Mouse (Mus musculus) fibroblast of lung, adult 2 months (primary cell): ENCODE results near the gene Chid1.

Source experiments
- DNase-seq: peaks from one replicate; pipeline ENCODE4 v3.0.0-alpha.2; 2011; ENCODE audit warnings: low read depth

Chid1 gene

DNA sequence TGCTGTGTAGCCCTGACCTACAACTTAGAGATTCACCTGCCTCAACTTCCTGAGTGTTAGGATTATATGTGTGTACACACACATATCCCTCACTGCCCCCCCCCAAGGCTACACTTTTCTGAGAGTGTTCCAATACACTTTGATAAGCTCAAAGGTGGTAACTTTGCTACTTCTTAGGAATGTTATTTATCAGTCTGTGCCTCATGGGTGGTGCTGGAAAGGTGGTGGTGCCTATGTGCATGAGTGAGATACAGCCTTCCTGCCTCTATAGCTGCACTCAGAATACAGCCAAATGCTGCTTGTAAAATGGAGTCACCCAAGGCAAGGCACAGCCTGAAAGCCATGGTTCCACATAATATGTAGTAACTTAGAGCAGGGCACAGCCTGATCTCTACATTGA, 19.3 kb upstream of the Chid1 start:
- DNase-seq: no peak

DNA sequence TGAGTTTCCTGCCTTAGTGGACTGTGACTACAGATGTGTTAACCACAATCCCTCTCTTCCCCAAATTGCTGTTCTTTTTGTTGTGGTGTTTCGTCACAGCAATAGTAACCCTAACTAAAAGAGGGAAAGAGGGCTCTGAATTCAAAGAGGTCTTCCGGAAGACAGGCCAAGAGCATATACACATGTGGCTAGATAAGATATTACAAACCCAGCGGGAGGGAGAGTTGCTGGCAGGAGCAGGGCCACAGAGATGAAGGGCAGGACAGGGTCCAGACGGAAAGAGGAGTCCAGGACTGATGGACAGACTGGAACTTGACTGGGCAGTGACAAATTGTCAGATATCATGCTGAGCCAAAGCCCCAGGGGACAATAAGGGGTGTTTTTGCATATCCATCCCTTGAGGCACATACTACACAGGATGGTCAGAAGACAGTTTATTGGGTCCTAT, 18.7 kb upstream of the Chid1 start:
- no peak for DNase-seq

DNA sequence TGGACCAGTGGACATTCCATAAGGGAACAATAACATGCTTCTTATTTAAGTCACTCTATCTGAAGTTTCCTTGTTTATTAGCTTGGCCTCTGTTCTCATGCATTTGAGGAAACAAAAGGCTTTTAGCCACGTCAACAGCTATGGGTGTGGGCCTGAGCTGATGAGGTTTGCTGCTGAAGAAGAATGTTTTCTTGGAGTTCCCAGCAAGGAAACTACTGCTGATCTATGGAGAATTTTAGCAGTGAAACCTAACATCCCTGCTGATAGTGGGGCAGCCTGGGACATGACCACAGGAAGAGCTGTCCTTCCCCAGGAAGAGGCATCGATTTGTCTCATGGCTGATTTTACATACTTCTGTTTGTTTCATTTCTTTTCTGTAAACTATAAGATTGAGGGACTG, 10.8 kb upstream of the Chid1 start:
- DNase-seq: no peak

DNA sequence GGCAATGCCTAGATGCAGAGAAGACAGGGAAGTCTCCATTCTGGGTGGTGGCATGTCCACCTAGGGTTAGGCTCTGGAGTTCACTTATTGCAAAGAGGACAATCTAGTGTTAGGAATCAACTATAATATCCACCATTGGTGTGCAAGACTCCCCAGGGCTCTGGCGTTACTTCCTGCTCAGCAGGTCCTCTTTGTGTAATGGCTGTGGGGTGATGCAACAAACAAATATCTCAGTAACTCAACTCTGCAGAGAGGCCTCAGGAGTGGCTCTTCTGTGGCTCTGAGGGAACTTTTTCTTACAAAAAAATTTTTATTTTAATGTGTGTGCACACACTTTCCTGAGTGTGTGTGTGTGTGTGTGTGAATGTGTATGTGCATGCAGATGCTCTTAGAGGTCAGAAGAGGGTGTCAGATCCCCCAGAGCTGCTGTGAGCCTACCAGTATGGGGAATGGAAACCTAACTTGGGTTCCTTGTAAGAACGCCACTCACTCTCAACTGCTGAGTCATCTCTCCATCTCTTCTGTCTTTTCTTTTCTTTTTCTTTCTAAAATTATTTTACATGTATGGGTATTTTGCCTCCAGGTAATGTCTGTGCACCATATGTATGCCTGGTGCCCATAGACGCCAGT, 9.9 kb upstream of the Chid1 start:
- no peak for DNase-seq

DNA sequence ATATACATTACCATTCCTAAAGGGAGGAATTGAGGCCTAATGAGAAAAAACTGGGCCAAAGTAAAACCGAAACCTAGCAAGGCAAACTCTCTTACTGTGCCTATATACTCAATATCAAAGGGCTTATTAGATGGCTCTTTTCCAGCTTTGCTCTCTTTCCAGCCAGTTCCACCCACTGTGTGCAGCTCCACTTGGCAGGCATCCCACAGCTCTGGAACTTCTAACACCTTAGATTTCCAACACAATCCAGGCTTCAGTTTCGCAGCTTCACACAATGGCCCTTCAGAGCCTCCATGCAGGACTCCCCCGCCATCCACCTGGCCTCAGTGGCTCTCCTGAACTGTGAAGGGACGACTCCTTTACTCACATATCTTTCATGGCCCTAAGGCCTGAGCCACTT, 5.0 kb upstream of the Chid1 start:
- no peak for DNase-seq

DNA sequence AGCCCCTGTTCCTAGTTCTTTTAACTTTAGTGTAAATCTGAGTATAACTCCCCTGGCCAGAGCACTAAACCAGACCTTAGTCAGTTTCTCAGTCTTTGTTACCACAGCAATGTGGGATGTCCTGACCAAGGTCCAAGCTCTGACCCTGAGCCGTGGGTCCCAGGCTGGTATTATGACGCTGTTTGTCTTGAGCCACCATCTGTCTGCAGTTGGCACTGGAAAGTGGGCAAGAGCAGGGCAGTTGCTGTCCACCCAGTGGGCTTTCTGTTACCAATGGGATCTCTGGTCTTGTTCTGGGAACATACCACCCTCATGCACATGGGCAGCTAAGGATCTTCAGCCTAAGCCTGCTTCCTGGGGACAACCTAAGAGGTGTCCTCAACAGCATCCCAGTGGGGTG, 2.9 kb upstream of the Chid1 start:
- DNase-seq: no peak

DNA sequence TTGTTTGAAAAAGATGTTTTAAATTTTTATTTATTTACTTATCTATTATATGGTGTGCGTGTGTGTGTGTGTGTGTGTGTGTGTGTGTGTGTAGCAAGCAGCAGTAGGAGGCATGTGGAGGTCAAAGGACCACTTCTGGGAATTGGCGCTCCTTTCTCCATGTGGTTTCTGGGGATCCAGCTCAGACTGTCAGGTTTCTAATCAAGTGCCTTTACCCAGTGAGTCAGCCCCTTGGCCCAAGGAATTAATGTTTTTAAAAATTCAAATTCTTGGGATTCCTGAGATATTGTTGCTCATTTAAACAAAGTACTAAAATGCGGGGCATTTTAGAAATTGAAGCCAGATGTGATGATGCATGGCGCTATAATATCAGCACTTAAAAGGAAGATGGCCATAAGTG, 2.0 kb upstream of the Chid1 start:
- peak; percentile 58 for DNase-seq

DNA sequence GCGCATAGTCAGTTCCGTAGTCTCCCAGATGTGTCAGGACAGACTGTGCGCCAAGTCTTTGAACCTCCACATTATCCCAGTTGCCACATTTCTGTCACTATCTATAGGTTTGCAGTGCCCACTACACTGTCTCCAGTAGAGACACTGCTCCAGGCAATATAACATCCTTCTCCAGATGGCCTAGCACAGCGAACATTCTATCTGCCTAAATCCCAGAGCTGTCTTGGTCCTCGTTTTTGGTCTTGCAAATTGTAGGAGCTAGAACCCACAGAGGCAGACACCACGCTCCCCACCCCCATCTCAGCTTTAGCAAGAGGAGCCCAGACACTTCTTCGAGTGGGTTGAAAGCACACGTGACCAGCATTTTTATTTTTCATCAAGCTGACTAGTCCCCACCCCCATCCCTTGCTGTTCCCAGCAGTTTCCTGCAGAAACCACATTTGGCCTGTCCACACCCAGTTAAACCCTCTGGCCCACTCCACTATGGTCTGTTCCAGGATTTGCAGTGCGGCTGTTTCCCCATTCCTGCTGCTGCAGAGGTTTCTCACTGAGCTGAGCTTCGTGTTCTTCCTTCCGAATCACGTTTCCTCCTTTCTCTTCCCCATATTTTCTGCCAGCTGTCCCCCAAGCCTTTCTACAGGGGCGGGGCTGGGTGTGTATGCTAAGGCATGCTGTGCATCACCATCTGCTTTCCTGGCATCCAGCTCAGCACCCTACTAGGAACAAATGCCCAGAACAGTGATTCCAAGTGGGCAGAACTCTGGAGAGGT, 840 bp upstream of the Chid1 start:
- DNase-seq: peak; percentile 90

DNA sequence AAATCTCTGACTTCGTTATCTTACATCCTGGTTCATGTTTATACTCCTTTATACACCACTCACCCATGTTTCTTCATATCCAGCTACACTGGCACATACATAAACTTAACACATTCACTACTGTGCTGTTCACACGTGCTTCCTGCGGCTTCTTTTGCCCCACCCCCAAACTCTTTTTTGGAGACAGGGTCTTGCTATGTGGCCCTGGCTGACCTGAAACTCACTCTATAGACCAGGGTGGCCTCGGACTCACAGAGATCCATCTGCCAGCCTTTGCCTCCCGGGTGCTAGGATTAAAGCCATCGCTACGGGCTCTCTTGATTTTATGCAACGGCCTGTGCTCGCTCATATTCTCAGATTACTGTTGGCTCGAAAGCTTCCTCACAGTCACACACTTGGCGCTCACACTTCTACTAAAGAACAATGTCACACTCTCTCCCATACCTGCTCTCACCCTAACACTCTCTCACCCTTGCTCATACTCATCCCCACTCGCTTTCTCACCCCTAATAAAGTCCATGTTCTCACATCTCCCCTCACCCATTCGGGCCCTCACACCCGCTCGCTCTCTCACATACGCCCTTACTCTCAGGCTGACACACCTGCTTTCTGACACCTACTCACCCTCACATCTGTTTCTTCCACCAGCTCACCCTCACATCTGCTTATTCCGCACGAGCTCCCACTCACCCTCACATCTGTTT, 653 bp downstream of the Chid1 start:
- DNase-seq: no peak

DNA sequence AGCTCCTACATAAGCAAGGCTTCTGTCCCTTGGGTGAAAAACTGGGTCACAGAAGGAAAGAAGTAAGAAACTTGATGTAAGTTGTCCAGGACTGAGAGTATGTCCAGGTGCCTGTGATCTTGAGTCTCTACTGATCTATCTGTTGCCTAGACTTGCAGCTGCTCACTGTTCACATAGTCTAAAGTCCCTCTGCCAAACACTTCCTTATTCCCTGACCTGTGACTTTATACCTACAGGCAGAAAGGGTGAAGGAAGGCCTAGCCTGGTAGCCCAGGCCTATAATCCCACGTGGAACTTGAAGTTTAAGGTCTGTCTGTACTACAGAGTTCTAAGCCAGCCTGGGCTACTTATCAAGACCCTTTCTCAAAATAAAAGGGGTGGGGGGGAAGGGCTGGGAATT, 4.1 kb downstream of the Chid1 start:
- DNase-seq: no peak

DNA sequence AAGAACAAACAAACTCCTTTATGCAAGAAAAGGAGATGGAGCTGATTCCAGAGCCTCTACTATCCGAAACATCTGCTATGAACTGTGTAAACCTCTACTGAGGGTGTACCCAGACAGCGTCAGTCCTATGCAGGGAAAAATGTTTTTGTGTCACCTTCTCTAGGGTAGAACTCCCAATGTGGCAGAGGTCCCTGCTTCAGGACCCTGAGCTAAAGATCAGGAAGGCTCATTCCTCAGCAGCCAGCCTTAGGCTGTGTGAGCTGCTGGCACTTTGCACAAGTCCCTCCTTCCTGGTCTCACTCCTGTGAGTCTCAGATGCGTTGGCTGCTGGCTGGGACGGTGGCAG, 14.1 kb downstream of the Chid1 start:
- no peak for DNase-seq

DNA sequence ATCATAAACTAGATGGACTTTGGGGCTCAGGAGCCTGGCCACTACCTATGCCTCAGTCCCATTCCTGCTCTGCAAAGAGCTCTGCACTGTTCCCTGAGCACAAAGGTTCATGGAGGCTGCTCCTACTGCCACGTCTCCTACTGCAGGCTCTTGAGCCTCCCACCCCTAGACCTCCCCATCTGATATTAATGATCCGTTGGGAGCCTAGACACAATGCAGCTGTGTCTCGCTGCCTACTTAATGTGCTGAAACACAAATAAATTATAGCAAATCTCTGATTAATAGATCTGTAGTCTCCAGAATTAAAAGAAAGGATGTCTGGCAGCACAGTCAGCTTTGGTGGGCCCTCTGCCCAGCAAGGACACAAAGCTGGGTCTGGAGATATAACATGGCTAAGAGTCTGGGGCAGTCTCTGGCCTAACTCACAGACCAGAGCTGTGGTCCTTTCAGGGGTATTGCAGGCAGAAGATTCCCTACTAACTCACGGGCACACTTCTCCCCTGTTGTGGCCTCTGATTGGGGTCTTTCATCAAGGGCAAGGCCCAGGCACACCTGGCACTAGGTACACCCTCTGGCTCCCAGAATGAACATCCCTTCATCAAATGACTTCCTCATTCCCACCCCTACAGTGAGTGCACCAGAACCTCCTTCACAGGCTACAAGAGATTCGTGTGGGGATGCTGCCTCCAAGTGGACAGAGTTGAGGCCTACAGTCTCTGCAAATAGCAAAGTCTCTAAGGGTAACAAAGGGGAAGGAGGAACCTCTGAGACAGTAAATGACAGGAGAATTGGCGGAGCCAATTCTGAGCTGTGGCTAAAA, 14.7 kb downstream of the Chid1 start:
- peak; percentile 52 for DNase-seq

DNA sequence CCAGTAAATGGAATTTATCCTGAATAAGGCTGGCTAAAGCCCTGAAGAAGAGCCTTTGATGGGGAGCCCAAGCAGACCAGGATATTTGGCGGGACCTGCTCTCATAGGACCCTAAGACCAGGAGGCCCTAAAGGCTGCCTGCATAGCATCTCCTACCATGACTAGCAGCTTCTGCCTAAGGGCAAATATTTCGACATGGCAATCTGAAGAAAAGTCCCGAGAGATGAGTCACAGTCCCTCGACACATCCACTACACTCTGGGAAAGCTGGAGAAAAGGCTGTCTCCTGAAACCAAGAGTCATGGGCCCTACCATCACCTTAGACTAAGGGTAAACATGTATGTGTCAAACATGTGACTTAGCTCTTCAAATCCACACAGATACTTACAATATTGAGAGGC, 15.4 kb downstream of the Chid1 start:
- DNase-seq: peak; percentile 39

DNA sequence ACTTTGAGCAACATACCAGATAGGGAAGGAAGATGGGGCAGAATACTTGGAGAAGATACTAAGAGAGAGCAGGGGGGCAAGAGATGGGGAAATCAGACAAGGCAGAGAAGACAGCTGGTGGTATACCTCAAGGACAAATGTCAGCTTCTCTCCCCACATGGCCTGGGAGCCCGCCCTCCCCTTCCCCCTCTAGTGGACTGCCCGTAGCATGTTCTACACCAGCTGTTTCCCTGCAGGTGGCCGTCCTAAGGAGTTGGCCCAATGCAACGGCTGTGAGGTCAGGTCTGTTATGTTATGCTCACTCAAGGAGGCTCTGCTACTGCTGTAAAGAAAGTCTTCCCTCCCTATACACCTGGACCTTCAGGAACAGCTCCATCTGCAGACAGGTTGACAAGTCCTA, 16.6 kb downstream of the Chid1 start:
- no peak for DNase-seq

DNA sequence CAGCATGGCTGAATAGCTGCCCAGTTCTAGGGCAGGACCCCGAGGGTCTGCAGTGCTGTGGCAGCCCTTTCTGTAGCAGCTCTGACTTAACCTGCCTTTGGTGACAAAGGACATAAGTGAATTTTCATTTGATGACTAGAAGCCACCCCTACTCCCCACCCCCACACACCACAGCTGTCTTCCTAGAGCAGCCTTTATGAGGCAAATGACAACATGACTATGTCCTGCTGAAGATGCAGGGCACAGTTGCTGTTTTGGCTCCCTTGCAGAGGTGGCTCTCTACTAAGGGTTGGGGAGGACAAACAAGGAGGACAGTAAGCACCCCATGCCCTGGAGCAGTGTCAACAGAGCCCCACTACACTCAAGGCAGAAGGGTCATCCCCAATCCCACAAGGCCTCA, 19.9 kb downstream of the Chid1 start:
- DNase-seq: no peak

DNA sequence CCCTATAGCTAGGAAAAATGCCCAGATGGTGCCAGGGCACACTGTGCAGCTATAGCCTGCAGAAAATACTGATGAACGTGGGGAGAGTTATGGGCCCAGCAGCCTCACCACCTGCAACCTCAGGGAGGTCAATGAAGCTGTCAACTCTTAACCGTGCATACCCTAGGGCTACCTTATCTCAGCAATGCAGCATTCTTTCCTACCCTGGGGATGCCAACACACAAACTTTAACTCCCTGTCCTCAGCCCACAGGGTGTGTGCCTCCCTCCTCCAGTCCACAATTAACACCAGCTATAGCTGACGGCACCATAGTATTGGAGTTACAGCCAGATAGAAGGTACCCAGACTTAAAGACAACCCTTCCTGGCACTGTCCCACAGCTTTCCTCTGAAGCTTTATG, 20.7 kb downstream of the Chid1 start:
- DNase-seq: no peak

DNA sequence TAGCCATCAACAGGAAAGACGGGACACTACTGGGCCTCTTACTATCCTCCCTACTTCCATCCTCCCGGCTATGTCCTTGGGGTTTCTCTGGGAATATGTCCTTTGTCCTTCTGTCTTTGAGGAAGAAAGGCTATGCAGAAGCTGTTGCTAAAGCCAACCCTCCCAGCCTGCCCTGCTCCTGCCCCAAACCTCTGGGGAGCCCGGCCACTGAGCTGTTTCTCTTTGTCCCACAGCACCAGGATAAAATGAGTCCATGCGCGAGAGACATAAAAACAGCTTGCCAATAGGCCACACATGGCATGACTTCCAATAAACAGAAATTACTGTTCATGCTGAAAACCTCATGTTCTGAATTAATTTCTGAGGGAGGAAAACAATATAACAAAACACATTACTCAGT, 21.4 kb downstream of the Chid1 start:
- no peak for DNase-seq

DNA sequence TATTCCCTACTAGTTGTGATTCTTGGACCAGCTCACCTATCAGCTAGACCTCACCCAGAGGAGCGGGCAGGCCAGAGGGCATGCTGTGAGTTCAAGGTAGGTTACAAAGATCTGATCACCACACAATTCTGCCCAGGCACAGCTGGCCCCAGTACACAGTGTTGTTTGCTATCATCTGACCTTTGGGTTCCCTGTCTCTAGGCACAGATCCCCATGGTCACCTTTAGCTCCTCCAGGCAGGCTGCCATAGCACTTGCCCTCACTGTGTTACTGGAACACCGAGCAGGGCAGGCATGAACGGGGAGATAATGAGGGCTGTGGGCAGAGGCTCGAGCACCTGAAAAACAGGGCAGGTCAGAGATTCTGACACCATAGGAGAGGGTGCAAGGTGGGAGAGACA, 22.0 kb downstream of the Chid1 start:
- DNase-seq: no peak

DNA sequence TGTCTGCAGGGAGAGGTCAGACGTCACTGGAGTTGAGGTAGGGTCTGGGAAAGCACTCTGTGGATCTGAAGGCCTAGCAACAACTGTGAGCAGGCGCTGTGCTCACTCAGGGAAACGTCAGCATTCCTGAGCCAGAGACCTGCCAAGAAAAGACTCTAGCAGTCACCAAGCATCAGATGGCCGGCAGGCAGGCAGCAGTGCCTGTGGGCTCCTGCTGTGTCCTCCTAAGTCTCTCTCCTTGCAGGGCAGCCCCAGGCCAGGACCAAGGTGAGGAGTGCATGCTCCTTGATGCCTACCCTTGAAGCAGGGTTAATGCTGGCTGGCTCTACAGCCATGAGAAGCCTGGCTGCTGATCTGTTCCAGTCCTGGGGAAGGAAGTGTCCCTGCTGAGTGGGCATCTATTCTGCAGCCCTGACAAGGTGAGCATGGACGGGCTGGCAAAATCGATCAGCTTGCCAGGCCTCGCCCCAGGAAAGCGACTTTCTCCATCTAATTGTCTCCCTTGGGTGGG, 28.9 kb downstream of the Chid1 start:
- DNase-seq: no peak

DNA sequence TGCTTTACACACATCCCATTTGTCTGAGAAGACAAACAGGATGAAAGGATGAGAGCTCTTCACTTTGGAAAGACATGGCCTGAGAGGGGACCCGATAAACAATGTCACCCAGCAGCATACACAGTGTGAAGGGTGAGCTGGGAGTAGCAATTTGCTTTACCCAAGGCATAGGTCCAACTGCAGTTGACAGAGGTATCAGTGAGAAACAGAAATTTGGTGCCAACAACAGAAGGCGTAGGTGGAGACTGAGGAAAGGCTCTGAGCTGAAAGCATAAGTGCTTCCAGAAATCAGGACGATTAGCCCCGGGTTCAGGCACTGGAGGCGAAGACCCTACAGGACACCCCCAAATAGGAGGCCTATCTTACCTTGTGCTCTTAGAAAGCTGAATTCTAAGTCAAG, 29.5 kb downstream of the Chid1 start:
- no peak for DNase-seq

DNA sequence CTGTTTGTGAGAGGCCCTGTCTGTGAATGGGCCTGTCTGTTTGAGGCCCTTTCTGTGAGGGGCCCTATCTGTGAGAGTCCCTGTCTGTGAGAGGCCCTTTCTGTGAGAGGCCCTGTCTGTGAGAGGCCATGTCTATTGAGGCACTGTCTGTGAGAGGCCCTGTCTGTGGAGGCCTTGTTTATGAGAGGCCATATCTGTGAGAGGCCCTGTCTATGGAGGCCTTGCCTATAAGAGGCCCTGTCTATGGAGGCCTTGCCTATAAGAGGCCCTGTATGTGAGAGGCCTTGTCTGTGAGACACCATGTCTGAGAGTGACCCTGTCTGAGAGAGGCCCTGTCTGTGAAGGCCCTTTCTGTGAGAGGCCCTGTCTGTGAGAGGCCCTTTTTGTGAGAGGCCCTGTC, 31.5 kb downstream of the Chid1 start:
- no peak for DNase-seq

DNA sequence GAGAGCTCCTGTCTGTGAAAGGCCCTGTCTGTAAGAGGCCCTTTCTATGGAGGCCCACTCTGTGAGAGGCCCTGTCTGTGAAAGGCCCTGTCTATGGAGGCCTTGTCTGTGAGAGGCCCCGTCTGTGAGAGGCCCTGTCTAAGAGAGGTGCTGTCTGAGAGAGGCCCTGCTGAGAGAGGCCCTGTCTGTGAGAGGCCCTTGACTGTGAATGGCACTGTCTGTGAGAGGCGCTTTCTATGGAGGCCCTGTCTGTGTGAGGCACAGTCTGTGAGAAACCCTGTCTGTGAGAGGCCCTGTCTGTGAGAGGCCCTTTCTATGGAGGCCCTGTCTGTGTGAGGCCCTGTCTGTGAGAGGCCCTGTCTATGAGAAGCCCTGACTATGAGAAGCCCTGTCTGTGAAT, 33.4 kb downstream of the Chid1 start:
- DNase-seq: no peak

DNA sequence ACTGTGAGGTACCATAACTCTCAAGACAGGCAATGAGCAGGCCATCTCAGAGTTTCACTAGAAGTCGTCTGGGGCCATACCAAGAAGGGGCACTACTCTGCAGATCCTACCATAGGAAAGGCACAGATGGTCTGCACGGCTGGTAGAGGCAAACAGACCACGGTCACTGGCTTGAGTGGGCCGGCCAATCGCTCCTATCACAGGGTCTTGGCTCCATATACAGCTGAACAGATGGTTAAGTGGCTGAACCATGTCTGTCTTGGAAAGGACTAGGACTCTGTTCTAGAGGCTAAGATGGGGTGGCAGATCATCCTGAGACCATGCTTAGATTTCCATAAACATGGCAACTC, 37.1 kb downstream of the Chid1 start:
- DNase-seq: no peak
